In genomic region chr8:126588636-126589506, GRCm38 (mm10) we compare ENCODE assay signal across 8 mouse cellular contexts. TPM values are rescaled to one million over a fixed set of nuclear protein-coding genes. Genes with fewer than 3 reads are reported as not detected.
DNase-seq lines count a peak whose midpoint lies in the region; ATAC-seq and TF ChIP-seq lines count a peak whose summit lies in the region.

No protein-coding gene starts in this region.

- peak overlapping the region; percentile 98 for H3K27ac ChIP-seq in heart, adult 2 months
- no peak overlapping the region for H3K27ac ChIP-seq in cortical plate, adult 2 months (ENCODE audit: insufficient read depth, low read length)
- H3K27ac ChIP-seq in hindbrain, embryonic 10.5 days, result peak overlapping the region; percentile 59
- peak overlapping the region; percentile 85 for H3K27ac ChIP-seq in liver, embryonic 14.5 days

- TF ChIP-seq EP300 in heart, adult 2 months (IDR thresholded peaks at IDR 0.05; ENCODE audit: insufficient read depth, low read depth, low read length), result 0 out of 2 replicates have a peak, but pooled peaks have one; percentile 15
- peak; percentile 86 for TF ChIP-seq EP300 in liver, embryonic 14.5 days (IDR thresholded peaks at IDR 0.05; ENCODE audit: low read depth)

- ATAC-seq in liver, embryonic 14.5 days (ENCODE audit: insufficient read depth), result peak; percentile 46

- H3K9ac ChIP-seq in heart, adult 2 months (ENCODE audit: low read depth, low read length), result peak overlapping the region; percentile 71
- H3K9ac ChIP-seq in liver, embryonic 14.5 days (replicated peaks), result peak overlapping the region; percentile 64

- WGBS in heart, adult 2 months, result 2% methylated on average over 11 of the region's 11 CpGs
- 34% methylated on average over 11 of the region's 11 CpGs for WGBS in hindbrain, embryonic 10.5 days
- WGBS in liver, embryonic 14.5 days (ENCODE audit: insufficient replicate concordance), result 2% methylated on average over 11 of the region's 11 CpGs

- H3K4me2 ChIP-seq in liver, embryonic 14.5 days (ENCODE audit: low read depth), result peak overlapping the region; percentile 89

- no peak for TF ChIP-seq CTCF in heart, adult 2 months (IDR thresholded peaks at IDR 0.05)
- TF ChIP-seq CTCF in cortical plate, adult 2 months (IDR thresholded peaks at IDR 0.05; ENCODE audit: extremely low read depth, insufficient read depth, low read length), result no peak
- TF ChIP-seq CTCF in liver, embryonic 14.5 days (IDR thresholded peaks at IDR 0.05; ENCODE audit: low read depth), result no peak

- no peaks in the 10 kb centered on the region for H3K27me3 ChIP-seq in heart, adult 2 months (ENCODE audit: control insufficient read depth, insufficient read depth, low read length)
- no peaks in the 10 kb centered on the region for H3K27me3 ChIP-seq in hindbrain, embryonic 10.5 days (ENCODE audit: insufficient read depth, poor library complexity, severe bottlenecking)
- no peaks in the 10 kb centered on the region for H3K27me3 ChIP-seq in liver, embryonic 14.5 days (ENCODE audit: control insufficient read depth, insufficient read depth, low read length)

- peaks cover 12% of the 10 kb centered on the region for H3K79me2 ChIP-seq in heart, adult 2 months (replicated peaks; ENCODE audit: control insufficient read depth, insufficient read depth, low read length)

- H3K4me1 ChIP-seq in heart, adult 2 months (ENCODE audit: control insufficient read depth, insufficient read depth, low read length), result peaks cover 17% of the 10 kb centered on the region
- H3K4me1 ChIP-seq in cortical plate, adult 2 months (ENCODE audit: control insufficient read depth, insufficient read depth, low read length), result peaks cover 11% of the 10 kb centered on the region
- H3K4me1 ChIP-seq in hindbrain, embryonic 10.5 days (replicated peaks), result peaks cover 83% of the 10 kb centered on the region
- H3K4me1 ChIP-seq in liver, embryonic 14.5 days (replicated peaks; ENCODE audit: control insufficient read depth in 2 of 2, insufficient read depth in 2 of 2, low read length in 1 of 2), result peaks cover 14 to 31% of the 10 kb centered on the region in 2 experiments

- DNase-seq in heart, adult 2 months, result peak; percentile 38 to 39
- no peak for DNase-seq in heart, adult 8-10 months (ENCODE audit: low spot score)
- no peak for DNase-seq in hindbrain, embryonic 10.5 days (ENCODE audit: low spot score)
- peak; percentile 75 to 79 (median 76) for DNase-seq in liver, embryonic 14.5 days (ENCODE audit: low read depth in 3 of 3, low spot score in 3 of 3)
- no peak for DNase-seq in urinary bladder, postnatal 14 days (ENCODE audit: low spot score)
- no peak for DNase-seq in right cerebral cortex, postnatal 14 days
- no peak for DNase-seq in layer of hippocampus, adult 9-10 months (ENCODE audit: low spot score)

- H3K9me3 ChIP-seq in hindbrain, embryonic 10.5 days, result no peaks in the 10 kb centered on the region
- no peaks in the 10 kb centered on the region for H3K9me3 ChIP-seq in liver, embryonic 14.5 days (ENCODE audit: control insufficient read depth, low read length)

- peaks cover 31% of the 10 kb centered on the region for H3K36me3 ChIP-seq in heart, adult 2 months (ENCODE audit: control insufficient read depth, insufficient read depth, low read length)
- peaks cover 36% of the 10 kb centered on the region for H3K36me3 ChIP-seq in hindbrain, embryonic 10.5 days
- H3K36me3 ChIP-seq in liver, embryonic 14.5 days (replicated peaks; ENCODE audit: control insufficient read depth, insufficient read depth, low read depth), result no peaks in the 10 kb centered on the region; the same call in 1 of the 2 replicates

- intact Hi-C loops in heart, adult 2 months (cut with DNase I), result no loop called here

- no peak for TF ChIP-seq POLR2A in heart, adult 2 months (IDR thresholded peaks at IDR 0.05; ENCODE audit: insufficient read depth, low read depth, low read length)
- no peak for TF ChIP-seq POLR2A in cortical plate, adult 2 months (IDR thresholded peaks at IDR 0.05; ENCODE audit: extremely low read depth, insufficient read depth, low read length)

- peak overlapping the region; percentile 91 for H3K4me3 ChIP-seq in heart, adult 2 months
- H3K4me3 ChIP-seq in cortical plate, adult 2 months (ENCODE audit: insufficient read depth, low read length), result peak overlapping the region; percentile 78
- H3K4me3 ChIP-seq in hindbrain, embryonic 10.5 days, result peak overlapping the region; percentile 99
- H3K4me3 ChIP-seq in liver, embryonic 14.5 days (ENCODE audit: insufficient read depth in 1 of 2, low read depth in 2 of 2, low read length in 2 of 2), result peak overlapping the region; percentile 56 to 75

RNA-seq across cellular contexts. Expression of gene Irf2bp2, which starts 4.9 kb away (rescaled TPM):
- 100 to 1,000 TPM in 1 of 2 experiments, 10 to 100 TPM in 1; 56.3 to 132 TPM for total RNA-seq in heart, adult 2 months (2021)
- 33.8 and 37.3 TPM in 2 replicates for polyA plus RNA-seq in heart, adult 2 months (2012; rRNA removed)
- 10 to 100 TPM; 41.8 to 60.9 (median 50.3) TPM for total RNA-seq in heart, adult 8-10 months (2022)
- polyA plus RNA-seq in cortical plate, adult 2 months (2012; rRNA removed), result 32.9 and 33.2 TPM in 2 replicates
- 3.3 and 4.3 TPM in 2 replicates for polyA plus RNA-seq in hindbrain, embryonic 10.5 days (2016; fragmentation: Nextera tagmentation; extraction: Ambion mirVana)
- 10.9 and 11.5 TPM in 2 replicates for polyA plus RNA-seq in liver, embryonic 14.5 days (2012; rRNA removed)
- 2.8 and 3.2 TPM in 2 replicates for polyA plus RNA-seq in liver, embryonic 14.5 days (2014; fragmentation: Nextera tagmentation; extraction: Ambion mirVana)

Comparison
In these comparisons a context has a peak if more than half of its experiments do, and no peak if none do; other contexts are left out.
1. DNase-seq: peak in heart, adult 2 months (2 of 2) and liver, embryonic 14.5 days (3 of 3); none in heart, adult 8-10 months (single experiment), hindbrain, embryonic 10.5 days (single experiment), urinary bladder, postnatal 14 days (single experiment), right cerebral cortex, postnatal 14 days (single experiment) and layer of hippocampus, adult 9-10 months (single experiment).
2. Peak in every context shown above with its lines, with median percentiles within 50 percentile points of each other: H3K4me3 ChIP-seq.